Mouse (Mus musculus) neutrophil, adult 65 days (primary cell): ENCODE results near the gene T. TPM values are rescaled to one million over a fixed set of nuclear protein-coding genes. Genes with fewer than 3 reads are reported as not detected.

Experiments
- total RNA-seq: library from RNA; stranded (reverse); gene quantifications from 2 replicates; pipeline ENCODE4 v1.2.4, GENCODE M21; 2023

Gene T
- total RNA-seq = not detected in 2 replicates

DNA sequence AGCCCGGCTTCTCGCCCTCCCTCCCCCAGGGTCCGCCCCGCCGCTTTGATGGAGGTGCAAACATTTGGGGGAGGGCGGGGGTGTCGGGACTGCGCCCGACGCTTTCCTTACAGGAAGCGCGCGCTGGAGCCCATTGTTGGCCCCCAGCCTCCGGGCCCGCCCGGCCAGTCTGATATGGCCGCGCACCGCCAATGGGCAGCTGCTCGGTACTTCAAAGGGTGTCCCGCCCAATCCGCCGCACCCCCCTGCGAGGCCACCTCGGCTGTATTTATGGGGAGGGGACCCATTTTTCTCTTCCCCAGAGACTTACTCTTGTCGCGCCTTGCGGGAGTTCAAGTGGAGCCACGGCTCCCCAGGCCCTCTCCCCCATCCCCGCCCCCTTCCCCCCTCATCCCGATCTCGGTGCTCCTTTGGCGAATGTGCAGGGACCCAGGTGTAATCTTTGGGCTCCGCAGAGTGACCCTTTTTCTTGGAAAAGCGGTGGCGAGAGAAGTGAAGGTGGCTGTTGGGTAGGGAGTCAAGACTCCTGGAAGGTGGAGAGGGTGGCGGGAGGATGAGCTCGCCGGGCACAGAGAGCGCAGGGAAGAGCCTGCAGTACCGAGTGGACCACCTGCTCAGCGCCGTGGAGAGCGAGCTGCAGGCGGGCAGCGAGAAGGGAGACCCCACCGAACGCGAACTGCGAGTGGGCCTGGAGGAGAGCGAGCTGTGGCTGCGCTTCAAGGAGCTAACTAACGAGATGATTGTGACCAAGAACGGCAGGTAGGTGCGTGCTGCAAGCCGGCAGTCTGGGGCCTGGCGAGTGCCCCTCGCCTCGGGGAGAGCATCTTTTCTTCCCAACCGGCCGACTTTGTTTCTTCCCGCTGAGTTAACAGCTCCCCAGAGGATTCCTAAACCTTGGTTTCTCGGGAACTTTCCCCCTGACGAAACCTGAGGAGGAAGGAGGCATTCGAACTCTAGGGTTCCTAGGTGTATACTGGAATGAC lies at the start of gene T:
Gene T (plus strand): TSS at position 446 of the 983 bp plus-strand sequence.

Other genes with a start within 250 kb of the T start
- not detected in 2 replicates for gene Ccr6, start 198.4 kb upstream of the T start, total RNA-seq
- 65.4 and 68.7 TPM in 2 replicates for gene Mpc1, start 151.5 kb upstream of the T start, total RNA-seq
- gene Sft2d1, start 123.3 kb upstream of the T start, total RNA-seq = 94.6 and 108 TPM in 2 replicates
- gene Prr18, start 97.0 kb upstream of the T start, total RNA-seq = 0.43 TPM in 1 of 2 replicates, not detected in the other
- not detected in 2 replicates for gene T2, start 78.4 kb upstream of the T start, total RNA-seq
- gene Pde10a, start 90.9 kb downstream of the T start, total RNA-seq = 0.68 and 0.79 TPM in 2 replicates
- gene Gm17087, start 132.5 kb downstream of the T start, total RNA-seq = not detected in 2 replicates